Mouse (Mus musculus) liver, postnatal 0 days (tissue): ENCODE measurements around the gene Kirrel3.

Experiments
- CTCF ChIP-seq: sonication (generic); IDR thresholded peaks from 2 replicates; pipeline ENCODE4 v1.5.1; 2016; ENCODE audit warnings: antibody characterized with exemption, low read depth
- EP300 ChIP-seq: IDR thresholded peaks from 2 replicates; pipeline ENCODE4 v1.6.1; 2016; ENCODE audit warnings: antibody characterized with exemption, low read depth, mild to moderate bottlenecking

DNA sequence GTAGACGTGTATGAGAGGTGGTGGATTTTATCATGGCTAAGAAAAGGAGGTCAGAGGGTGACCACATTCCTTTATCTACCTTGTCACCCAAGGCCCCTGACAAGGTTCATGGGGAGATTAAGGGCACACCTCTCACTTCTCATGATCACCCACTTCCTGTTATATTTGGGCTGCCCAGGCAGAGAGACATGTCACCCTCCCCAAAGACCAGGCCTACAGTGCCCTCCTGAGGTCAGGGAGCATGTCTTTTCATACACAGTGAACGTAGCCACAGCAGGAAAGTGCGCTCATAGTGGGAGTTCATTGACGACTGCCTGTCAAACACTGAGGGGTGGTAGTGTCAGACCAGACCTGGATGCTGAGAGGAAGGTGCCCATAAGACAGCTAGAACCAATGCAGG lies 531.1 kb downstream of the Kirrel3 start:
- TF ChIP-seq CTCF = peak; percentile 56
- no peak for TF ChIP-seq EP300
